Mouse (Mus musculus) heart, embryonic 13.5 days (tissue): ENCODE measurements around the gene Cdh15. TPM values are rescaled to one million over a fixed set of nuclear protein-coding genes. Genes with fewer than 3 reads are reported as not detected.

Experiments used
- ATAC-seq: fragments of 200-750 bp; cut with Nextera tagmentation; 2 replicates; pipeline ENCODE4 v1.8.0; 2017; ENCODE audit warnings: moderate TSS enrichment; ENCODE audit not compliant: insufficient number of reproducible peaks, low FRiP score, low TSS enrichment; ENCODE audit errors: extremely low read depth
- H3K27ac ChIP-seq: fragments of 300-500 bp; sonication (generic); replicated peaks from 2 replicates; pipeline ENCODE4 v1.5.1; 2015; ENCODE audit warnings: moderate library complexity, mild to moderate bottlenecking, inconsistent platforms
- H3K27me3 ChIP-seq: fragments of 300-500 bp; sonication (generic); replicated peaks from 2 replicates; pipeline ENCODE4 v1.6.1; 2015; ENCODE audit warnings: mild to moderate bottlenecking, inconsistent platforms
- H3K36me3 ChIP-seq: fragments of 300-500 bp; sonication (generic); 2 replicates; pipeline ENCODE4 v1.6.1; 2015; ENCODE audit warnings: mild to moderate bottlenecking, inconsistent platforms
- H3K4me1 ChIP-seq: fragments of 300-500 bp; sonication (generic); 2 replicates; pipeline ENCODE4 v1.6.1; 2015; ENCODE audit warnings: inconsistent platforms
- H3K4me2 ChIP-seq: fragments of 300-500 bp; sonication (generic); 2 replicates; pipeline ENCODE4 v1.6.1; 2015; ENCODE audit warnings: inconsistent platforms, mild to moderate bottlenecking, moderate library complexity
- H3K4me3 ChIP-seq: fragments of 300-500 bp; sonication (generic); 2 replicates; pipeline ENCODE4 v1.5.1; 2015; ENCODE audit warnings: moderate library complexity, mild to moderate bottlenecking, inconsistent platforms
- H3K9ac ChIP-seq: fragments of 300-500 bp; sonication (generic); 2 replicates; pipeline ENCODE4 v1.6.1; 2015; ENCODE audit warnings: inconsistent platforms, mild to moderate bottlenecking, moderate library complexity
- H3K9me3 ChIP-seq: fragments of 300-500 bp; sonication (generic); 2 replicates; pipeline ENCODE4 v1.6.1; 2016; ENCODE audit warnings: inconsistent platforms
- WGBS: fragments of 180-500 bp; shearing (Covaris S2); methylation state at CpG from one replicate; pipeline ENCODE4 v1.1.7; 2015; ENCODE audit warnings: mixed read lengths; 5-methylcytosine and 5-hydroxymethylcytosine counted together
- polyA plus RNA-seq: library from polyadenylated mRNA; unstranded; fragments of >200 nt; fragmentation: Nextera tagmentation; extraction: Ambion mirVana; gene quantifications from 2 replicates; pipeline ENCODE4 v1.2.1, GENCODE M21; 2015

The Cdh15 gene
- polyA plus RNA-seq, 1 experiment from 2014 or later, result 0.47 TPM

GRCm38 (mm10) chr8:122844161-122844560 is 3.6 kb upstream of the Cdh15 start:
- no peak for ATAC-seq
- no peaks in the 10 kb centered on the region for H3K36me3 ChIP-seq
- H3K4me1 ChIP-seq, result peaks cover 28% of the 10 kb centered on the region
- no peak overlapping the region for H3K4me3 ChIP-seq
- no peak overlapping the region for H3K4me2 ChIP-seq
- peaks cover 53% of the 10 kb centered on the region for H3K27me3 ChIP-seq
- H3K9me3 ChIP-seq, result no peaks in the 10 kb centered on the region
- H3K9ac ChIP-seq, result no peak overlapping the region
- 61% methylated on average over 3 of the region's 3 CpGs for WGBS
- H3K27ac ChIP-seq, result no peak overlapping the region

GRCm38 (mm10) chr8:122845662-122846061 is 2.1 kb upstream of the Cdh15 start:
- Histone ChIP-seq H3K9ac (no peak overlapping the region), H3K4me3 (no peak overlapping the region), H3K27ac (no peak overlapping the region), H3K27me3 (peaks cover 59% of the 10 kb centered on the region), H3K9me3 (no peaks in the 10 kb centered on the region), H3K4me1 (peaks cover 28% of the 10 kb centered on the region), H3K4me2 (no peak overlapping the region), H3K36me3 (no peaks in the 10 kb centered on the region)
- 63% methylated on average over 4 of the region's 4 CpGs for WGBS
- no peak for ATAC-seq

DNA sequence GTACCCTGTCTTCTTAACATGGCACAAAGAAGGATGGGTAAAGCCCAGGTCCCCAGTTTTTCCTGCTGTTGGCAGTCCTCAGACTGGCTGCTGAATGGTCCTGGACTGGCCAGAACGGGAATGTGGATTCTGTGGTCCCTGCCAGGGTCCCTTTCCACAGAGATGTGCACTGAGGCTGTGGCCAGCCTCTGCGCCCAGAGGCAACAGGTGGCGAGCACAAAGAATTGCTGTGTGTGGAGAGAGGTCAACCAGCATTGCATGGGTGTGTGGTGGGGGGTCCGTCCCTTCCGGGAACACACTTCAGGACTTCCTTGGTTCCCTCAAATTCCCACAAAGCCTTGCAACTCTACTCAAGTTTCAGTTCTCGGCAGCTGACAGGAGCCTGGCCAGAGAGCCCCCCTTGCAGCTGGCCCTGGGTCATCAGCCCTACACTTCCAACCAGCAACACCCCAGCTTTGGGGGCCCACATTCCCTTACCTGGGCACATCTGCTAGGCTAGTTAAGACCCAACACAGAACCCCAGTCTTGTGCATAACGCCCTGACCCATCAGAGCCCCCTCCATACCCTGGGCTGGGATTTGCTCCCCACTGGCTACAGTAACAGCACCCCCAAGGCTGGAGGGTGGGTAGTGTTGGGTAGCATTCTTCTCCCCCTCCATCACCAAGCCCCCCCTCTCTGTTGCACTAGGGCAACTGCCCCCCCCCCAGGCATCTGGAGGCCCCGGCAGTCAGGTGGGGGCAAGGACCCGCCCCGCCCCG is 1.6 kb downstream of the Cdh15 start:
- 73% methylated on average over 11 of the region's 11 CpGs for WGBS
- H3K9ac ChIP-seq, result no peak overlapping the region
- no peak overlapping the region for H3K4me3 ChIP-seq
- H3K27me3 ChIP-seq, result peaks cover 72% of the 10 kb centered on the region
- H3K9me3 ChIP-seq, result no peaks in the 10 kb centered on the region
- ATAC-seq, result no peak
- peaks cover 32% of the 10 kb centered on the region for H3K4me1 ChIP-seq
- H3K4me2 ChIP-seq, result no peak overlapping the region
- H3K27ac ChIP-seq, result no peak overlapping the region
- no peaks in the 10 kb centered on the region for H3K36me3 ChIP-seq

DNA sequence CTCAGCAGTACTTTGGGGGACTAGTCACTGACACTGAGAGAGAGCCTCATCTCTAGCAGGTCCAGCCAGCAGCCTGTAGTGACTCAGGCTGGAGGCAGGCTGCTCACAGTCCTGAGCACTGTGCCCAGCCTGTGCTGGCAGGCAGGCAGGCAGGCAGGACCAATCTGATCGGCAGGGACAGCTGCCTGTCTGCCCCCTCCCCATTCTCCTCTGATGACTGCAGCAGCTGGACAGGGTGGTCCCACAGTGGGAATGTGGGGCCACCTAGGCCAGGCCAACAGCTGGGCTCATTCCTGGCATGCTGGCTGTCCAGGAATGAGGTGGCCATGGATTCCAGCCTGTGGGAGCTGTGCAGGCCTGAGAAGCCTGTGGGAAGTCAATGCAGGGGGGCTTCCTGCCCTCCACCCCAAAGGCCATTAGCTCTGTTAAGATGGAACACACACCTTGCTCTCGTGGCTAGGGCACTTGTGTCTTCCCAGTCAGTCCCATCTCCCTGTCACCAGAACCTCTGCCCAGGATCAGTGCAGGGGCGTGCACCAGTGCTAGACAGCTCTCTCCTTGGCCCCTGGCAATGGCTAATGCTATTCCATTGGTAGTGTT is 3.0 kb downstream of the Cdh15 start:
- WGBS, result 68% methylated on average over 3 of the region's 3 CpGs
- H3K4me2 ChIP-seq, result no peak overlapping the region
- ATAC-seq, result no peak
- H3K27ac ChIP-seq, result no peak overlapping the region
- H3K9me3 ChIP-seq, result no peaks in the 10 kb centered on the region
- H3K4me3 ChIP-seq, result no peak overlapping the region
- no peak overlapping the region for H3K9ac ChIP-seq
- H3K36me3 ChIP-seq, result no peaks in the 10 kb centered on the region
- H3K27me3 ChIP-seq, result peaks cover 78% of the 10 kb centered on the region
- H3K4me1 ChIP-seq, result peaks cover 27% of the 10 kb centered on the region

- peaks cover 71% of the 10 kb centered on the region for H3K27me3 ChIP-seq
These were observed 4.2 kb downstream of the Cdh15 start for GRCm38 (mm10) chr8:122851692-122852545.

GRCm38 (mm10) chr8:122852546-122852905 is 4.8 kb downstream of the Cdh15 start:
- Histone ChIP-seq H3K4me2 (no peak overlapping the region), H3K9me3 (no peaks in the 10 kb centered on the region), H3K27me3 (peaks cover 73% of the 10 kb centered on the region), H3K4me1 (peaks cover 18% of the 10 kb centered on the region), H3K9ac (no peak overlapping the region), H3K27ac (no peak overlapping the region), H3K36me3 (no peaks in the 10 kb centered on the region), H3K4me3 (no peak overlapping the region)
- 56% methylated on average over 1 of the region's 1 CpGs for WGBS
- no peak for ATAC-seq

More at GRCm38 (mm10) chr8:122851692-122852545, 4.2 kb downstream of the Cdh15 start:
- Histone ChIP-seq H3K4me1 (peaks cover 20% of the 10 kb centered on the region), H3K9me3 (no peaks in the 10 kb centered on the region), H3K4me3 (no peak overlapping the region), H3K9ac (no peak overlapping the region), H3K36me3 (no peaks in the 10 kb centered on the region), H3K27ac (no peak overlapping the region), H3K4me2 (no peak overlapping the region)
- no peak for ATAC-seq
- WGBS, result 78% methylated on average over 12 of the region's 12 CpGs

DNA sequence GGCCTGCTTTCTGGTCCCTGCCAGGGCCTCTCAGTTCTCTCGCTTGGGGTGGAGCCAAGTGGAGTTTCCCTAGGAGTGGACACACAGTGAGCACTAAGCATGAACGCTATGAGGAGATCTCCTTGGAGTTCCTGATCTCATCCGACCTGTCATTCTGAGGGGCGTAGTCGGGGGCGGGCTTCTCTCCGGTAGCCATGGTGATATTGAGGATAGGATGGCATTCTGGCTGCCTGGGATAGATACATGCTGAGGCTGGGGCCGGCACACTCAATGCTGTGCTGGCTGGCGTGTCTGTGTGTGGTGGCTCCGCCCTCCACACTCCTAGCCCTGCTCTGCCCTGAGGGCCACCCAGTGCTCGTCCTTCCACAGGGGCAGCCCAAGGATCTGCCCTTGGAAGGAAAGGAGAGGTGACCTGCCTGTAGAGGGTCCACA is 5.6 kb downstream of the Cdh15 start:
- no peak overlapping the region for H3K4me3 ChIP-seq
- H3K4me1 ChIP-seq, result peaks cover 10% of the 10 kb centered on the region
- H3K9me3 ChIP-seq, result no peaks in the 10 kb centered on the region
- H3K4me2 ChIP-seq, result no peak overlapping the region
- H3K9ac ChIP-seq, result no peak overlapping the region
- peaks cover 73% of the 10 kb centered on the region for H3K27me3 ChIP-seq
- WGBS, result 28% methylated on average over 11 of the region's 11 CpGs
- H3K36me3 ChIP-seq, result no peaks in the 10 kb centered on the region
- no peak overlapping the region for H3K27ac ChIP-seq
- no peak for ATAC-seq

DNA sequence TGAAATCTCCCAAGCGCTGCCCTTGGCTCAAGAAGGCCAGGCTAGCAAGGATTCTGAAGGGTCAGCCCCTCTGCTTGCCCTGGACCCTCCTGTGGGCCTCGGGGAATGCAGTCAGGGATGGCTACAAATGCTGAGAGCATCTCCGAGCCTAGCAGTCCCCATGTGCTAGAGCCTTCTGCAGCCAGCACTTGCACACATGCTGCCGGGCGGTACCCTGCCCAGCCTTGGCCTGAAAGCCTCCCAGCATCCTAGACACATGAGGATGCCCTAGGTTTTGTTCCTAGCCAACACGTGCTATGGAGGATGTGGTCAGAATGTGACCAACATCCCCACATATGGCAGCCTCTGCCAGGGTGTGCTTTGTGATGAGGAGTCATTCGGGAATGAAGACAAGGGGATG is 6.6 kb downstream of the Cdh15 start:
- Histone ChIP-seq H3K4me2 (no peak overlapping the region), H3K9ac (no peak overlapping the region), H3K27ac (no peak overlapping the region), H3K27me3 (peaks cover 68% of the 10 kb centered on the region), H3K4me3 (no peak overlapping the region), H3K4me1 (peaks cover 6% of the 10 kb centered on the region), H3K9me3 (no peaks in the 10 kb centered on the region), H3K36me3 (no peaks in the 10 kb centered on the region)
- ATAC-seq, result no peak
- 61% methylated on average over 7 of the region's 7 CpGs for WGBS

- no peak overlapping the region for H3K4me3 ChIP-seq
- ATAC-seq, result no peak
- H3K27ac ChIP-seq, result no peak overlapping the region
- peaks cover 61% of the 10 kb centered on the region for H3K27me3 ChIP-seq
- H3K4me1 ChIP-seq, result peaks cover 6% of the 10 kb centered on the region
- WGBS, result 74% methylated on average over 4 of the region's 4 CpGs
- H3K9me3 ChIP-seq, result no peaks in the 10 kb centered on the region
- H3K9ac ChIP-seq, result no peak overlapping the region
- H3K36me3 ChIP-seq, result no peaks in the 10 kb centered on the region
- no peak overlapping the region for H3K4me2 ChIP-seq
These were observed 7.4 kb downstream of the Cdh15 start for GRCm38 (mm10) chr8:122855123-122855522.

DNA sequence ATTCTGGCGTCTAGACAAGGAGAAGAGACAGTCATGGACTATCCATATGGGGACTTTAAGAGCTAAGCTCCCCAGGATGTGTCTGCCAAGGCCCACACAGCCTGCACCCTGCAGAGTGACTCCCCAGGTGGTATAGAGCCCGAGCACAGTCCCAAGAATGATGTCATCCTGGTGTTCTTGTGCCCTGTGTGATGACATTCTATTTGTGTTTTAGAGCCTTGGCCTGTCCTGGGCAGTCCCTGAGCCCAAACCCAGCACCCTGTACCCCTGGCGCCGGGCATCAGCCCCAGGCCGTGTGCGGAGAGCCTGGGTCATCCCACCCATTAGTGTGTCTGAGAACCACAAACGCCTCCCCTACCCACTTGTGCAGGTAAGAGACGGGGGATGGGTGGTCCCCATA is 8.5 kb downstream of the Cdh15 start:
- H3K27me3 ChIP-seq, result peaks cover 52% of the 10 kb centered on the region
- no peak for ATAC-seq
- H3K9me3 ChIP-seq, result no peaks in the 10 kb centered on the region
- no peak overlapping the region for H3K9ac ChIP-seq
- H3K4me1 ChIP-seq, result peaks cover 6% of the 10 kb centered on the region
- no peak overlapping the region for H3K4me3 ChIP-seq
- H3K4me2 ChIP-seq, result no peak overlapping the region
- H3K27ac ChIP-seq, result no peak overlapping the region
- H3K36me3 ChIP-seq, result no peaks in the 10 kb centered on the region
- WGBS, result 76% methylated on average over 8 of the region's 8 CpGs

GRCm38 (mm10) chr8:122859843-122860242 is 12.1 kb downstream of the Cdh15 start:
- Histone ChIP-seq H3K4me2 (no peak overlapping the region), H3K4me1 (0 out of 2 replicates have a peak, but pooled peaks cover 3% of the 10 kb centered on the region), H3K27me3 (peaks cover 37% of the 10 kb centered on the region; the same call in 1 of the 2 replicates), H3K36me3 (no peaks in the 10 kb centered on the region), H3K9me3 (peaks cover 9% of the 10 kb centered on the region), H3K4me3 (no peak overlapping the region), H3K27ac (no peak overlapping the region), H3K9ac (no peak overlapping the region)
- 59% methylated on average over 13 of the region's 13 CpGs for WGBS
- ATAC-seq, result no peak
